Mouse (Mus musculus): ENCODE measurements around the gene Map2k2.
"Not testable (repeated sequence)": the region's sequence is repeated elsewhere in the genome, so short reads cannot be mapped to it uniquely, and the experiment has no call there.

DNA sequence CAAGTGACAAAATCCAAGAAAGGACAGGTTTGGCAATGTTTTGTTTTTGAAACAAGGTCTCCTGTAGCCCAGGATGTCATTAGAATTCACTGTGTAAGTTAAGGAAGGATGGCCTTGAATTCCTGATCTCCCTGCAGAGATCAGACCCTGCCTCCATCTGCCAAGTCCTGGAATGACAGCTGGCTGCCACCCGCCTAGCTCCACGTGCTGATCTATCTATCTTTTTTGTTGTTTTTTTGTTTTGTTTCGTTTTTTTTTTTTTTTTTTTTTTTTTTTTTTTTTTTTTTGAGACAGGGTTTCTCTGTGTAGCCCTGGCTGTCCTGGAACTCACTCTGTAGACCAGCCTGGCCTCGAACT lies 69.6 kb downstream of the Map2k2 start:
- not testable (repeated sequence) for TF ChIP-seq POLR2A (IDR thresholded peaks at IDR 0.05; ENCODE audit: low read depth, low read length); CTCF (IDR thresholded peaks at IDR 0.05; ENCODE audit: extremely low read depth, insufficient read depth, insufficient read length, insufficient replicate concordance)

Measured in spleen, adult 2 months (tissue).